Mouse (Mus musculus) embryonic fibroblast, embryonic 13.5 days (primary cell): ENCODE results near the gene Rnf135. TPM values are rescaled to one million over a fixed set of nuclear protein-coding genes. Genes with fewer than 3 reads are reported as not detected.

Source experiments
- H3K27ac ChIP-seq: 2 replicates; pipeline ENCODE4 v1.5.1; 2012; ENCODE audit warnings: low read length, control low read depth, inconsistent platforms; ENCODE audit not compliant: insufficient read depth
- H3K4me1 ChIP-seq: 2 replicates; pipeline ENCODE4 v1.6.1; 2011; ENCODE audit warnings: low read length; ENCODE audit not compliant: control insufficient read depth, insufficient read depth
- H3K4me3 ChIP-seq: 2 replicates; pipeline ENCODE4 v1.5.1; 2011; ENCODE audit warnings: mild to moderate bottlenecking, control low read depth, low read length; ENCODE audit not compliant: insufficient read depth
- CTCF ChIP-seq: IDR thresholded peaks from 2 replicates; pipeline ENCODE4 v1.5.1; 2011; ENCODE audit warnings: mild to moderate bottlenecking, control low read depth, low read length, moderate library complexity, borderline replicate concordance; ENCODE audit not compliant: insufficient read depth
- POLR2A ChIP-seq: IDR thresholded peaks from 2 replicates; pipeline ENCODE4 v1.6.1; 2011; ENCODE audit warnings: low read depth, mild to moderate bottlenecking, control low read depth, low read length, moderate library complexity
- polyA plus RNA-seq: library from polyadenylated mRNA; stranded (reverse); fragments of >200 nt; gene quantifications from 2 replicates; pipeline ENCODE4 v1.2.4, GENCODE M21; 2011; ENCODE audit warnings: low read depth; ENCODE audit not compliant: missing spikeins, insufficient read length

Gene Rnf135
- polyA plus RNA-seq, 1 experiment: 8.0 TPM

DNA sequence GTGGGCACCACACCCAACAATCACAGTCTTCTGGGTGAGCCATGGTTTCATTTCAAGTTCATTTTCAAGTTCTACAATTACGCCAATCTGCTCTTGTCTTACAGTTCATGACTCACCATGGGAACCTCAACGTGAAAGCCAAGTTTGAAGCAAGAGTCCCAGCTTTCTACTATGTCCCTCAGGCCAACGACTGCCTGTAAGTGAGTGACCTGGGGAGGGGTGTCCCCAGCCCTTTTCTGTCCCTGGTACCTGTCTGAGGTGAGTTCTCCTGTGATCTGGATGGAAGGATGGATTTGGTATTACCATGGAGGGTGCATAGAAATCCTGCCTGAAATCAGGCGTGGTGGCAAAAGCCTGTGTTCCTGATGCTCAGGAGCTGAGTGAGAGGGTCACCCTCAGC, 26.8 kb upstream of the Rnf135 start:
- Histone ChIP-seq H3K27ac (no peak overlapping the region), H3K4me3 (no peak overlapping the region), H3K4me1 (peaks cover 6% of the 10 kb centered on the region; the same call in 1 of the 2 replicates)
- TF ChIP-seq CTCF (no peak), POLR2A (no peak)

DNA sequence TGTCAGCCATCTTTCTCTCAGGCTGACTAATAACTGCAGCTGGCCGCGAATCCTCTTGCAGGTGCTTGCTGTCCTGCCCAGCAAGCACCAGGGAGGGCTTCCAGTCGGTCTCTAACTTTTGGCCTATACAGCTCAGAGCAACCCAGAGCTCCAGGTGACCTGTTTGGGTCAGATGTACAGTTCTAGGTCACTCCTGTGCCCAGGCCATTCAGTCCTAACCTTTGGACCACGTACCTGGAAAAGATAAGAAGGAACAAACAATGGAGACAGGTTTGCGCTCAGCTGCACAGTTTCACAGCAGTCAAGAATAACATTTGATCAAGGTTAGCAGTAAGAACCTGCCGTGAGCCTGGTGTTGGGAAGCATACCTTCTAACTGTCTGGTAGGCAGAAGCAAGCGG, 24.6 kb upstream of the Rnf135 start:
- TF ChIP-seq POLR2A (no peak), CTCF (no peak)
- H3K4me3 ChIP-seq: no peak overlapping the region
- no peaks in the 10 kb centered on the region for H3K4me1 ChIP-seq
- no peak overlapping the region for H3K27ac ChIP-seq

DNA sequence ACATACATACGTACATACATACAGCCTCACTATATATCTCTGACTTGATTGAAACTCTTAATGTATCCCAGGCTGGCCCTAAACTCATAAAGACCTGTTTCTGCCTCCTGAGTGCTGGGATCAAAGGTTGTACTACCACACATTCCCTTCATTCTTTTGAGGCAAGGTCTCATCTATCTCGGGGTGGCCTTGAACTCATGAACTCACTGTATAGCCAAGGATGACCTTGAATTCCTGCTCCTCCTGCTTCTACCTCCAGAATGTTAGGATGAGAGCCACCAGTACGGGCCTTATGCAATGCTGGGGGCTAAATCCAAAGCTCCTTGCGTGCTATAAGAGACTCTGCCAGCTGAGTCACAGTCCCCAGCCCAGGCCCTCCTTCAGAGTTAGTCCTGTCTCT, 22.6 kb upstream of the Rnf135 start:
- no peak for TF ChIP-seq CTCF
- no peak for TF ChIP-seq POLR2A
- no peaks in the 10 kb centered on the region for H3K4me1 ChIP-seq
- H3K4me3 ChIP-seq: no peak overlapping the region
- H3K27ac ChIP-seq: no peak overlapping the region

- Histone ChIP-seq H3K27ac (no peak overlapping the region), H3K4me3 (no peak overlapping the region), H3K4me1 (no peaks in the 10 kb centered on the region)
- TF ChIP-seq CTCF (no peak), POLR2A (no peak)
These were observed 20.1 kb upstream of the Rnf135 start for GRCm38 (mm10) chr11:80163362-80164116.

DNA sequence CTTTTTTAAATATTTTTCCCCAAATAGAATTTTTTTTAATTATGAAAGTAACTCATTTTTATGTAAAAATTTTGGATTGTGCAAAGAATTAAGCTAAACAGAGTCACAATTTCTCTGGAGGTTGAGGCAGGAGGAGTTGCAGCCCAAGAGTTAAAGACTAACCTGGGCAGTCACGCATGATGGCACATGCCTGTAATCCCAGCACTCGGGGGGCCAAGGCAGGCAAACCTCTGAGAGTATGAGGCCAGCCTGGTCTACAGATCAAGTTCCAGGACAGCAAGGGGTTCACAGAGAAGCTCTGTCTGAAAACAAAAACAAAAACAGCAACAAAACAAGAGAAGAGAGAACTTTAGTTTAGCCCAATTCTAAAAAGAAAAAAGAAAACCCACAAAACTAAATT, 19.4 kb upstream of the Rnf135 start:
- no peak overlapping the region for H3K4me3 ChIP-seq
- TF ChIP-seq POLR2A: no peak
- no peak for TF ChIP-seq CTCF
- no peak overlapping the region for H3K27ac ChIP-seq
- no peaks in the 10 kb centered on the region for H3K4me1 ChIP-seq

DNA sequence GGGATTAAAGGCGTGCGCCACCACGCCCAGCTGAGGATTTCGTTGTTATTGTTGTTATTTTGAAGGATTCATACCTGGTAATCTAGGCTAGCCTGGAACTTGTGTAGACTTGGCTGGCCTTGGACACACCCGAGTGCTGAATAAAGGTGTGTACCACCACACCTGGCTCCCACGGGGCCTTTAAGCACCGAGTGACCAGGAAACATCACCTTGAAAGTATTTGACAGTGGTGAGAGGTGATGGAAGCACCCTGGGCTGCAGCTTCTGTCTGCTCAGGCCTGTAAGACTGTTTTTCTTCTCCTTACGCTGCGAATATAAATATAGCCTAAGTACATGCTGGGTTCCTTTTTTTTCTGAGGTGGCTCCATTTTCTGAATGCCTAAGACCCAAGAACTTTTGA, 15.5 kb upstream of the Rnf135 start:
- TF ChIP-seq POLR2A (no peak), CTCF (no peak)

DNA sequence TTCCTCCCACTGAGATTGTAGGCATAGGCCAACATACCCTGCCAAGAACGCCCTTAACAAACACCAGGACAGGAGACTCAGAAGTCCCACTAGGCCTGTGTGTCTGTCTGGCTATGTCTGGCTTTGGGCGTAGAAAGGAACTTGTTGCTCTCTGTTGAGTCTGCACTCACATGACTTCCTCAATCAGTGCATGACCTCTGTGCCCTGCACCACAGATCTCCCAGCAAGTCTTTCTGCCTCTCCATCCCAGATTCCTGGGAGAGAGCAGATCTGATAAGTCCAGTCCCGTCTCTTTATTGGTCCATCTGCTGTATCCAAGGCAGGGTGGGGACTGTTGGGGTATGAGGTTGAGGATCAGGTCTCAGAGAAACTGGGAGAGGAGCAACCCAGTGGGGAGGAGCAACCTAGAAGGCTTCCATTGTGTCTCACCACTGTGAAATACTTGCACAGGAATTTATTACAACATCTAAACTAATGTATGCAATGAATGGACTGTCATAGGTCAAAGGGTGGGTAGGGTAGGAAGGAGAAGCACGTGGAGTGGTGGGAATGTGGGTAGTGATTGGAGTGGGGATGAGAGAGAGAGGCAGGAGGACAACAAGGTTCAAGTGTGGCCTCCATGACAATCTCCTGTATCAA, 14.9 kb upstream of the Rnf135 start:
- TF ChIP-seq CTCF (no peak), POLR2A (no peak)
- no peak overlapping the region for H3K4me3 ChIP-seq
- no peaks in the 10 kb centered on the region for H3K4me1 ChIP-seq
- H3K27ac ChIP-seq: no peak overlapping the region

More for the DNA sequence above, 15.5 kb upstream of the Rnf135 start:
- Histone ChIP-seq H3K27ac (no peak overlapping the region), H3K4me3 (no peak overlapping the region), H3K4me1 (no peaks in the 10 kb centered on the region)

- Histone ChIP-seq H3K4me1 (no peaks in the 10 kb centered on the region), H3K27ac (no peak overlapping the region), H3K4me3 (no peak overlapping the region)
- TF ChIP-seq POLR2A (no peak), CTCF (no peak)
These were observed 14.0 kb upstream of the Rnf135 start for GRCm38 (mm10) chr11:80169629-80170028.

DNA sequence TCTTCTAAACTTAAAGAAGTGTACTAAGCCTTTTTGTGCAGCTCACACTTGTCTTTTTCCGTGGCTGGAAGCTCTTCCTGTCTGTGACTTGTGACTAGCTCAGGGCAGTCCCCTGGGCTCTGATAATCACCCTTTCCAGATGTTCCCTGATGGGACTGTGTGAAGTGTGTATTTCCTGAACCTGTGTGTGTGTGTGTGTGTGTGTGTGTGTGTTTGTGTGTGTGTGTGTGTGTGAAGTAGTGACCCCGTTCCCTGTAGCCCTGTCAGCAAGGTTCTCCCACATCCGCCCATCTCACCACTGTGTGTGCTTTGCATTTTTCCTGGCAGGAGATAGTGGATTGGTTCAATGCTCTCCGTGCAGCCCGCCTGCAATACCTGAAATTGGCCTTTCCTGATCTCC, 13.3 kb upstream of the Rnf135 start:
- H3K4me1 ChIP-seq: no peaks in the 10 kb centered on the region
- H3K27ac ChIP-seq: no peak overlapping the region
- no peak overlapping the region for H3K4me3 ChIP-seq
- TF ChIP-seq CTCF (no peak), POLR2A (no peak)

- no peak overlapping the region for H3K27ac ChIP-seq
These were observed 11.8 kb upstream of the Rnf135 start for GRCm38 (mm10) chr11:80171884-80172283.

More at GRCm38 (mm10) chr11:80171884-80172283, 11.8 kb upstream of the Rnf135 start:
- TF ChIP-seq POLR2A (no peak), CTCF (no peak)
- Histone ChIP-seq H3K4me1 (no peaks in the 10 kb centered on the region), H3K4me3 (no peak overlapping the region)
